Mouse (Mus musculus): ENCODE measurements at regions not wholly inside any gene's neighbourhood (a gene's known extent, or its start where the extent isn't known, plus 50 kb on each side); places are given as distances from the start of the nearest gene placed in this dataset.

- TF ChIP-seq EP300 (IDR thresholded peaks at IDR 0.05; ENCODE audit: insufficient read depth, low read depth, low read length) = no peak
- no peak for TF ChIP-seq CTCF (IDR thresholded peaks at IDR 0.05)
- no peak for TF ChIP-seq POLR2A (IDR thresholded peaks at IDR 0.05; ENCODE audit: insufficient read depth, low read depth, low read length)
Measured at GRCm38 (mm10) chr12:71534199-71534598, 224.5 kb downstream of the Dact1 start.
